In genomic region chr4:150476258-150476657, GRCm38 (mm10) we compare ENCODE assay signal across 14 mouse cellular contexts.
DNase-seq lines count a peak whose midpoint lies in the region; ATAC-seq and TF ChIP-seq lines count a peak whose summit lies in the region.
"Had no signal": no experiment of that assay in that cellular context is flagged by ENCODE, and none has a peak within 500 bp of the region (broad histone marks: within the 10 kb centered on the region; RNA-seq: fewer than 3 reads in every experiment).

No protein-coding gene starts in this region.

- no peak overlapping the region for H3K4me3 ChIP-seq in heart, embryonic 14.5 days (ENCODE audit: control insufficient read depth in 1 of 2, insufficient read depth in 1 of 2, low read depth in 1 of 2, low read length in 2 of 2)
- no peak overlapping the region for H3K4me3 ChIP-seq in kidney, postnatal 0 days (replicated peaks; ENCODE audit: low read depth, low read length)
- no peak overlapping the region for H3K4me3 ChIP-seq in CH12.LX (replicated peaks in 1 of 3; ENCODE audit: low read depth in 2 of 3, low read length in 2 of 3, poor library complexity in 1 of 3)
- H3K4me3 ChIP-seq: erythroblast, embryonic 14.5 days; midbrain, embryonic 13.5 days; stomach, embryonic 15.5 days had no signal

- H3K27me3 ChIP-seq in heart, embryonic 14.5 days (ENCODE audit: control insufficient read depth, insufficient read depth, low read length): no peaks in the 10 kb centered on the region
- no peaks in the 10 kb centered on the region for H3K27me3 ChIP-seq in kidney, postnatal 0 days (ENCODE audit: insufficient read depth, low read length)
- no peaks in the 10 kb centered on the region for H3K27me3 ChIP-seq in CH12.LX (replicated peaks)
- H3K27me3 ChIP-seq: midbrain, embryonic 13.5 days; stomach, embryonic 15.5 days had no signal

- no peak for DNase-seq in heart, adult 11 months
- no peak for DNase-seq in kidney, postnatal 0 days (ENCODE audit: low spot score)
- DNase-seq in kidney, adult 18-20 months: no peak
- DNase-seq in 416B (ENCODE audit: low read depth) (peak; percentile 44), CH12.LX (ENCODE audit: extremely low read depth) (peak; percentile 29)
- no peak for DNase-seq in cerebellum, postnatal 25 days
- DNase-seq: adrenal gland, postnatal 25 days; cerebellum, postnatal 10 days; gastrocnemius, postnatal 10 days had no signal

- no peak for ATAC-seq in heart, embryonic 14.5 days (ENCODE audit: insufficient number of reproducible peaks, insufficient read depth, low FRiP score, low read depth)
- no peak for ATAC-seq in kidney, postnatal 0 days (replicated peaks; ENCODE audit: low FRiP score, low read depth)
- ATAC-seq: activated CD4-positive, CD25-positive, alpha-beta regulatory T cell, adult 4 months; midbrain, embryonic 13.5 days had no signal

- H3K27ac ChIP-seq in heart, embryonic 14.5 days (replicated peaks in 1 of 2; ENCODE audit: control insufficient read depth in 1 of 2, insufficient read depth in 1 of 2, low read depth in 2 of 2, low read length in 2 of 2): peak overlapping the region; percentile 46 to 76; a peak in 3 of 4 replicates
- no peak overlapping the region for H3K27ac ChIP-seq in kidney, postnatal 0 days
- no peak overlapping the region for H3K27ac ChIP-seq in CH12.LX (ENCODE audit: insufficient read depth, low read depth)
- H3K27ac ChIP-seq: midbrain, embryonic 13.5 days; stomach, embryonic 15.5 days had no signal

- no peak for TF ChIP-seq EP300 in CH12.LX (IDR thresholded peaks at IDR 0.05; ENCODE audit: low read length)

- WGBS in heart, embryonic 14.5 days: 25% methylated on average over 5 of the region's 5 CpGs
- 53% methylated on average over 5 of the region's 5 CpGs for WGBS in kidney, postnatal 0 days

- dilution Hi-C loops in CH12.LX (cut with MboI; ENCODE audit: extremely low pct_ligation_motif_present, extremely low pct_unique_long_range_greater_than_20kb, low sequenced_read_pairs): no loop called here

- 0 out of 2 replicates have a peak overlapping the region, but pooled peaks have one; percentile 4 for H3K4me2 ChIP-seq in heart, embryonic 14.5 days (ENCODE audit: low read length)
- no peak overlapping the region for H3K4me2 ChIP-seq in kidney, postnatal 0 days (ENCODE audit: low read length)
- H3K4me2 ChIP-seq in CH12.LX (ENCODE audit: insufficient read depth, low read depth, poor library complexity, severe bottlenecking): no peak overlapping the region
- H3K4me2 ChIP-seq: midbrain, embryonic 13.5 days; stomach, embryonic 15.5 days had no signal

- H3K4me1 ChIP-seq in heart, embryonic 14.5 days (ENCODE audit: control insufficient read depth in 2 of 2, insufficient read depth in 2 of 2, low read length in 2 of 2): peaks cover 13 to 32% of the 10 kb centered on the region in 2 experiments
- peaks cover 4% of the 10 kb centered on the region; the same call in 1 of the 2 replicates for H3K4me1 ChIP-seq in kidney, postnatal 0 days (replicated peaks; ENCODE audit: insufficient read depth, low read length)
- H3K4me1 ChIP-seq in CH12.LX (ENCODE audit: control insufficient read depth in 1 of 2, insufficient read depth in 2 of 2): peaks cover 4 to 41% of the 10 kb centered on the region in 2 experiments
- H3K4me1 ChIP-seq: stomach, embryonic 15.5 days had no signal

- in situ Hi-C loops in CH12.LX (cut with MboI; ENCODE audit: low pct_ligation_motif_present, low pct_unique_long_range_greater_than_20kb, low sequenced_read_pairs): no loop called here

- no peaks in the 10 kb centered on the region for H3K9me3 ChIP-seq in heart, embryonic 14.5 days (ENCODE audit: control insufficient read depth, low read length)
- no peaks in the 10 kb centered on the region for H3K9me3 ChIP-seq in kidney, postnatal 0 days (replicated peaks; ENCODE audit: low read length)
- no peaks in the 10 kb centered on the region for H3K9me3 ChIP-seq in CH12.LX (replicated peaks; ENCODE audit: low read length)
- H3K9me3 ChIP-seq: midbrain, embryonic 13.5 days; stomach, embryonic 15.5 days had no signal

- H3K36me3 ChIP-seq in heart, embryonic 14.5 days (ENCODE audit: control insufficient read depth, insufficient read depth, low read length): peaks cover 20% of the 10 kb centered on the region
- H3K36me3 ChIP-seq in kidney, postnatal 0 days (ENCODE audit: insufficient read depth, low read length): peaks cover 13% of the 10 kb centered on the region; the same call in 1 of the 2 replicates
- peaks cover 18 to 46% of the 10 kb centered on the region in 2 experiments for H3K36me3 ChIP-seq in CH12.LX (replicated peaks in 1 of 2; ENCODE audit: control insufficient read depth in 1 of 2, insufficient read depth in 1 of 2, low read length in 1 of 2)

- peak; percentile 48 for TF ChIP-seq CTCF in kidney, postnatal 0 days (IDR thresholded peaks at IDR 0.05; ENCODE audit: low read depth)
- peak in 1 of 2 experiments; percentile 58; a peak in 2 of 4 replicates for TF ChIP-seq CTCF in CH12.LX (conservative IDR thresholded peaks at IDR 0.05 in 1 of 2, IDR thresholded peaks at IDR 0.05 in 1 of 2; ENCODE audit: low read depth in 2 of 2, low read length in 2 of 2)

- TF ChIP-seq POLR2A in CH12.LX (IDR thresholded peaks at IDR 0.05; ENCODE audit: low read depth, low read length): no peak

- H3K9ac ChIP-seq in heart, embryonic 14.5 days (ENCODE audit: low read length): 0 out of 2 replicates have a peak overlapping the region, but pooled peaks have one; percentile 56
- no peak overlapping the region for H3K9ac ChIP-seq in kidney, postnatal 0 days (ENCODE audit: low read depth, low read length)
- H3K9ac ChIP-seq in CH12.LX (ENCODE audit: insufficient read depth, low read depth): no peak overlapping the region
- H3K9ac ChIP-seq: midbrain, embryonic 13.5 days; stomach, embryonic 15.5 days had no signal

- peak; percentile 58 for TF ChIP-seq RAD21 in CH12.LX (IDR thresholded peaks at IDR 0.05; ENCODE audit: low read depth, low read length)

- H3K79me2 ChIP-seq in CH12.LX (replicated peaks; ENCODE audit: control insufficient read depth, extremely low read depth, insufficient read depth, poor library complexity, severe bottlenecking): no peaks in the 10 kb centered on the region

TF ChIP-seq in CH12.LX, 34 proteins besides CTCF, POLR2A, EP300 and RAD21:
- TF ChIP-seq MEF2A (IDR thresholded peaks at IDR 0.05; ENCODE audit: borderline replicate concordance, low read depth, low read length) (peak; percentile 49; the same call in 1 of the 2 replicates), E2F4 (IDR thresholded peaks at IDR 0.05; ENCODE audit: insufficient replicate concordance, low read depth, low read length) (no peak), SMC3 (IDR thresholded peaks at IDR 0.05; ENCODE audit: low read depth, low read length) (peak; percentile 53), KAT2A (IDR thresholded peaks at IDR 0.05; ENCODE audit: insufficient replicate concordance, low read length) (no peak), USF1 (IDR thresholded peaks at IDR 0.05; ENCODE audit: low read depth, low read length) (no peak), BHLHE40 (IDR thresholded peaks at IDR 0.05; ENCODE audit: low read depth, low read length) (no peak), TCF12 (IDR thresholded peaks at IDR 0.05; ENCODE audit: low read depth, low read length) (no peak), JUN (IDR thresholded peaks at IDR 0.05; ENCODE audit: insufficient read depth, low read depth, low read length) (no peak), ELF1 (IDR thresholded peaks at IDR 0.05; ENCODE audit: low read depth, low read length) (no peak), NELFE (IDR thresholded peaks at IDR 0.05; ENCODE audit: low read depth, low read length) (no peak), SIN3A (IDR thresholded peaks at IDR 0.05; ENCODE audit: low read length) (no peak)
TF ChIP-seq in CH12.LX: peak in this region for 2.

Comparison
In these comparisons a context has a peak if more than half of its experiments do, and no peak if none do; other contexts are left out.
1. H3K27ac ChIP-seq: peak in heart, embryonic 14.5 days (2 of 2); none in kidney, postnatal 0 days (single experiment) and CH12.LX (single experiment).
2. DNase-seq: peak in 416B (single experiment) and CH12.LX (single experiment); none in heart, adult 11 months (single experiment), kidney, postnatal 0 days (single experiment), kidney, adult 18-20 months (single experiment) and cerebellum, postnatal 25 days (0 of 2).